Mouse (Mus musculus): ENCODE measurements around the gene Stx5a.

DNA sequence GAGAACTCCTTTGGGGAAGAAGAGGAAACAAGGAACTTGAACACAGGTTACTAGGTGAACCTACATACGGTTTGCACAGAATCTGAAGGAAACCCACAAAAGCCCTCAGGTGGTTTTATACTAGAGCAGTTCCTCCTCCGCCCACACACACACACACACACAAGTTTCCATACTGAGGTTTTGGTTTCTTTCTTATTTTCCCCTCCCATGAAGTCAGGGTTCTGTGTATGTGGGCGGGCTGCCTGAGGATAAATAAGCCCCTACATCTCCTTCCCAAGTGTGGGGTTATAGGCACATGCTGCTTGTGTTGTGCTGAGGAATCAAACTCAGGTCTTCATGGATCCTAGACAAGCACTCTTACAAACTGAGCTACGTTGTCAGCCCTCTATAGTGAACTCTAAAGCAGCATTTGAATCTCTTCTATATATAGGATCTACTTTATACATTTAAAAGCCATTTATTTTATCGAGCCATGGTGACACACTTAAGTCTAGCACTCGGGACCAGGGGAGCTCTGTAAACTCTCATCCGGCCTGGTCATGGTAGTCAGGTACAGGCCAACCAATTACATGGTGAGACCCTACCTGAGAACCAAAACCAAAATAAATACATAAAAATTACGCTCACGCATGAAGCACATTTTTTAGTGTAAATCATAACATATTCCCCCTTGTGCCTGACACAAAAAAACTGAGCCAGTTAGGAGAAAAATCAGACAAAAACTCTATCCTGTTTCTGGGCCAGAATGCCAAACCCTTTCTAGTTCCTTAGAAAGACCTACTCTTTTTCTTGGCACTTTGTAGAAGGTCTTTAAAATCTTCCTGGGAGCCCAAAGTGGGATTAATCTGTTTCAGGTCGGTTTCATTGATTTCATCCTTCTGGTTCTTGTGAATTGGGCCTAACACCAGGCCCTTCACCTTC, 29.0 kb upstream of the Stx5a start:
- no peak for TF ChIP-seq CTCF (IDR thresholded peaks at IDR 0.05; ENCODE audit: low read depth)
- no peak for TF ChIP-seq EP300 (optimal IDR thresholded peaks at IDR 0.05)

All from stomach, postnatal 0 days (tissue).